Mouse (Mus musculus): ENCODE measurements around the gene Syt16. TPM values are rescaled to one million over a fixed set of nuclear protein-coding genes. Genes with fewer than 3 reads are reported as not detected.

Syt16 gene
- polyA plus RNA-seq, 1 experiment from 2014 or later = 9.6 TPM

DNA sequence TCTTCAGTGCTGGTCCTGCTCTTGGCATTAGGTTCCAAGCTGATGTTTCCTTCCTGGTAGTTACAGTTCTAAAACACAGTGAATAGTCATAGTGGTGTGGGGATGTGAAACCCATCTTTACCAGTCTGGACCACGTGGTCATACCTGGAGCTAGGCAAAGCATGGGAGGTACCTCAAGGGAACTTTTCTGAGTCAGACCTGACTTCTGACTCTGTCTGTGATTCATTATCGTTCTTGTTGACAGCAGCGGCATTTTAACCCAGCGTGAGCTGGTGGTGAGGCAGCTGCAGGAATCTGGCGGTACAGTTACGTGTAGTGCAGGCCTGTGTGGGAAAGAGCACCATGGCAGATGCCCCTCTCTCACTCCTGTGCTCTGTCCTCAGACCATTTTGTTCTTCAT, 22.9 kb upstream of the Syt16 start:
- no peak overlapping the region for H3K9ac ChIP-seq
- no peak for ATAC-seq (ENCODE audit: insufficient number of reproducible peaks, insufficient read depth, low FRiP score, low TSS enrichment)
- H3K36me3 ChIP-seq = peaks cover 78% of the 10 kb centered on the region
- no peak overlapping the region for H3K4me2 ChIP-seq (replicated peaks)
- H3K27me3 ChIP-seq = no peaks in the 10 kb centered on the region
- no peaks in the 10 kb centered on the region for H3K4me1 ChIP-seq
- H3K9me3 ChIP-seq = peaks cover 5% of the 10 kb centered on the region; the same call in 1 of the 2 replicates
- H3K4me3 ChIP-seq = no peak overlapping the region
- H3K27ac ChIP-seq = no peak overlapping the region
- WGBS = 85% methylated on average over 6 of the region's 6 CpGs

DNA sequence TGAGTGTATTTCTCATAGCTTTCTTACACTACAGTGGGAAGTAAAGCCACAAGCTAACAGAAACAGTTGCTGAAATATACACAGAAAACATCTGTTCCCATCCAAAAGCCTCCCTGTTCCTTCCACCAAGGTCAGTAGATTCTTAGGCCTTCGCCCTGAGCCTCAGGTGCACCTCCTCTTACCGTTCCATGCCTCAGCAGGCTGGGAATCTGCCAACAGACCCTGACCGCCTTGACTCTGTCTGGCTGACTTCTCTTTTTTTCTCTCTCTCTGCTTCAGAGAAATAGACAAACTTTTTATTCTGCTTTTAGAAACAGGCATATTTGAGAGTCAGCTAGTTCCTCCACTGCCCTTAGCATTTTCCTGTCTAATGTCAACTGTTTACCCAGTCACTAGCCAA, 19.3 kb upstream of the Syt16 start:
- H3K27ac ChIP-seq = no peak overlapping the region
- no peak for ATAC-seq (ENCODE audit: insufficient number of reproducible peaks, insufficient read depth, low FRiP score, low TSS enrichment)
- no peak overlapping the region for H3K4me2 ChIP-seq (replicated peaks)
- H3K36me3 ChIP-seq = peaks cover 69% of the 10 kb centered on the region
- no peak overlapping the region for H3K4me3 ChIP-seq
- H3K9me3 ChIP-seq = no peaks in the 10 kb centered on the region
- WGBS = 94% methylated on average over 3 of the region's 3 CpGs
- no peak overlapping the region for H3K9ac ChIP-seq
- H3K27me3 ChIP-seq = no peaks in the 10 kb centered on the region
- H3K4me1 ChIP-seq = no peaks in the 10 kb centered on the region

DNA sequence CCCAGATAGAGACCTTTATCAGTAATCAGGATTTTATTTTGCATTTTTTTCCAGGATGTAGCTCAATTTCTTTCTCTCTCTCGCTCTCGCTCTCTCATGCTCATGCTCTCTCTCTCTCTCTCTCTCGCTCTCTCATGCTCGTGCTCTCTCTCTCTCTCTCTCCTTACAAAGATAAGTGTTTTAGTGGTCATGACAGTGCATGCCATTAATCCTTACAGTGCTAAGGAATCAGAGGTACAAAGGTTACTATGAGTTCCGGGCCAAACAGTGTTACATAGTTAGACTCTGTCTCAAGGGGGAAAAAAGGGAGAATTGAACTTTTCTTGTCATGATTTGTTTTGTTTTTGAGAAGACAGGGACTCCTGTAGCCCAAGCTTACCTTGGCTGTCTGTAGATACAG, 17.8 kb upstream of the Syt16 start:
- no peak overlapping the region for H3K4me3 ChIP-seq
- H3K27me3 ChIP-seq = no peaks in the 10 kb centered on the region
- H3K4me2 ChIP-seq (replicated peaks) = no peak overlapping the region
- no peak overlapping the region for H3K9ac ChIP-seq
- 88% methylated on average over 5 of the region's 5 CpGs for WGBS
- H3K36me3 ChIP-seq = peaks cover 63% of the 10 kb centered on the region
- H3K9me3 ChIP-seq = no peaks in the 10 kb centered on the region
- no peaks in the 10 kb centered on the region for H3K4me1 ChIP-seq
- H3K27ac ChIP-seq = no peak overlapping the region
- ATAC-seq (ENCODE audit: insufficient number of reproducible peaks, insufficient read depth, low FRiP score, low TSS enrichment) = no peak

DNA sequence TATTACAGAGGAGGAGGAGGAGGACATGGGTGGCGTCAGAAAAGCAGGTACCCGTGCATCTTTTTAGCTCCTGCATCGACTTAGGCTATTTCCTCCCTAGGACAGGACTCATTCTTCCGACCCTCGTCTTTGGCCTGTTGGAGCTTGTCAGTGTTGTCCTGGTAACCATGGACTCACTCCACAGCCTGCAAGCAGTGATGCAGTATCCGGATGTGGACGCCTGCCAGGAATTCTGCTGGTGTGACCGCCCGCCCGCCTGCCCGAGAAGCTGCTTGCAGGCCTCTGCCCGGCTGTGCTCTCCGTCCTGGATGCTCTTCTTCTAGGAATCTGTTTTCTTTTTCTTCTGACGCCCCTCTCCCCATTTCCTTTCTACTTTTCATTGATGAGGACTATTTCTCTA, 14.9 kb upstream of the Syt16 start:
- WGBS = 81% methylated on average over 14 of the region's 14 CpGs
- no peak overlapping the region for H3K4me2 ChIP-seq (replicated peaks)
- no peaks in the 10 kb centered on the region for H3K9me3 ChIP-seq
- H3K4me1 ChIP-seq = no peaks in the 10 kb centered on the region
- no peak overlapping the region for H3K9ac ChIP-seq
- no peaks in the 10 kb centered on the region for H3K27me3 ChIP-seq
- no peak overlapping the region for H3K4me3 ChIP-seq
- ATAC-seq (ENCODE audit: insufficient number of reproducible peaks, insufficient read depth, low FRiP score, low TSS enrichment) = no peak
- no peak overlapping the region for H3K27ac ChIP-seq
- H3K36me3 ChIP-seq = peaks cover 55% of the 10 kb centered on the region

DNA sequence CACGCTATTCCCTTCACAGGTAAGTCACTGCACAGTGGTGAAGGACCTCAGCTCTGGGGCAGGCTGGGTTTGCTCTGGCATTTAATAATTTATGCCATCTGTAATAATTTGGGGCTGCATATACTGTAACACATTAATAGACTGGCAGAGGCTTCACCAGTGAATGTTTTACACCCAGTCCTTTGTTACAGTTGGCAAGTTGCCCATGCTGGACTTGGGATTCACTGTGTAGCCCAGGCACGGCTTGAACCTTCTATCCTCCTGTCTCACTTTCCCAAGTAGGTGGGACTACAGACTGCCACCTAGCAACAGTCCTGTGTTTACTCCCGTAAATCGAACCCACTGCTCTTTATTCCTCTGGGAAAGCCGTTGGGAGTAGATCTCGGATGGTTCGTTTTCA, 11.2 kb upstream of the Syt16 start:
- Histone ChIP-seq H3K27me3 (no peaks in the 10 kb centered on the region), H3K4me2 (replicated peaks) (no peak overlapping the region), H3K36me3 (peaks cover 24% of the 10 kb centered on the region), H3K9ac (no peak overlapping the region), H3K4me1 (no peaks in the 10 kb centered on the region), H3K27ac (no peak overlapping the region), H3K9me3 (no peaks in the 10 kb centered on the region), H3K4me3 (no peak overlapping the region)
- ATAC-seq (ENCODE audit: insufficient number of reproducible peaks, insufficient read depth, low FRiP score, low TSS enrichment) = no peak
- 84% methylated on average over 7 of the region's 7 CpGs for WGBS

DNA sequence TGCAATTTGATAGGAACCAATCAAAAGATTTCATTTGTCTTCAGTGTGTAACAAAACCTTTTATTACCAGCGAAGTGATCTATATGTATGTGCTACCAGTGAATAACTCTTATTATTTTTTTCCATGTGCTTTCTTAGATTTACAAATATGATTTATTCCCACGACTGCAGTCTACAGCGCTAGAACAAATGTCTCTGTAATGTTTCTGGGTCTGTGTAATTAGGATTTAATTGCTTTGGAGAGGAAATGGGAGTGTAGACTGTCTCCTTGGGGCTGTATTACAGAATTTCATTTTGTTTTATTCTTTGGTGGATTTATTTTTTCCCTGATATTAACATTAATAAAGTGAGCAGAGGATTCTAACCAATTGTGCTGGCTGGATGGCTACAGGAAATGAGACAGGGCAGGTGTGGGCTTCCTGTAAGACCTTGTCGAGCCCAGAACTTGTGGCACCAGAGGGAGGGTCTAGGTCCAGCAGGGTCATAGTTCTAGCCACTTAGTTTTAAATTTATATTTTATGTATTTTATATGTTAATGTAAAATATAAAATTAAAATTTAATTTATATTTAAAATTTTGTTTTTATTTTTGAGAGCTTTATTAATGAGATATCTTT, 9.0 kb upstream of the Syt16 start:
- no peaks in the 10 kb centered on the region for H3K27me3 ChIP-seq
- H3K9ac ChIP-seq = no peak overlapping the region
- no peak overlapping the region for H3K4me2 ChIP-seq (replicated peaks)
- ATAC-seq (ENCODE audit: insufficient number of reproducible peaks, insufficient read depth, low FRiP score, low TSS enrichment) = no peak
- H3K4me1 ChIP-seq = no peaks in the 10 kb centered on the region
- H3K36me3 ChIP-seq = peaks cover 14% of the 10 kb centered on the region
- WGBS = 82% methylated on average over 4 of the region's 4 CpGs
- H3K9me3 ChIP-seq = no peaks in the 10 kb centered on the region
- H3K4me3 ChIP-seq = no peak overlapping the region
- no peak overlapping the region for H3K27ac ChIP-seq

DNA sequence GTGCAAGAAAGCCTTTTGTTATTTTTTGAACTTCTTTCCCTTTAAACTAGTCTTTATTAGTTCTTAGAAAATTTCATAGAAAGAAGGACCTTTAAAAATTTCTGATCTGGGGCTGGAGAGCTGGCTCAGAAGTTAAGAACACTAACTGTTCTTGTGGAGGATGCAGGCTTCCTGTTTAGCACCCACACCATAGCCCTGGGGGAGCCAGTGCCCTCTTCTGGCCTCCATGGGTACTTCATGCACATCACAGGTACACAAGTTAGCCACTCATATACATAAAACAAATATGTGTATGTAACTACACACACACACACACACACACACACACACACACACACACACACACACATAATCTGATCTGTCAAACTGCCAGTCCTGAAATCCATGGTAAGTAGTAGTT, 7.9 kb upstream of the Syt16 start:
- H3K9me3 ChIP-seq = no peaks in the 10 kb centered on the region
- H3K9ac ChIP-seq = no peak overlapping the region
- H3K27ac ChIP-seq = no peak overlapping the region
- H3K36me3 ChIP-seq = peaks cover 9% of the 10 kb centered on the region
- no peak overlapping the region for H3K4me2 ChIP-seq (replicated peaks)
- no peak overlapping the region for H3K4me3 ChIP-seq
- no peaks in the 10 kb centered on the region for H3K27me3 ChIP-seq
- ATAC-seq (ENCODE audit: insufficient number of reproducible peaks, insufficient read depth, low FRiP score, low TSS enrichment) = no peak
- no peaks in the 10 kb centered on the region for H3K4me1 ChIP-seq

DNA sequence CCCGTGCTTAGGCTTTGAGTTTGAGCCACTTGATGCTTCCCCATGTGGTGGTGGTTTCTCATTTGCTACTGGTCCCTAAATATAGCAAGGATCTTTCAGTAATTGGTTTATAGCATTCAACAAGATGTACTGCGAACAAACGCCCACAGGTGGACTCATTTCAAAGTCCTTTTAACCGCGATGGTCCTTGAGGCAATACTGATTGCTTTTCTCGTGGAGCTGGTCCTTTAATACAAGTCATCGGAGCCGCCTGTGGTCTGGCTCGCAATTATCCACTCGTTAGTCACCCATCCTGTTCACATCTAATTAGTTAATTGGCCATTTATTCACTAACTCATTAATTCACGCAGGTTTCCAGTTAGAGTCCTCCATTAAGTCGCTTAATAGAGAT, 560 bp upstream of the Syt16 start:
- Histone ChIP-seq H3K27me3 (peaks cover 29% of the 10 kb centered on the region), H3K27ac (no peak overlapping the region), H3K4me3 (0 out of 2 replicates have a peak overlapping the region, but pooled peaks have one; percentile 58), H3K4me1 (peaks cover 5% of the 10 kb centered on the region; the same call in 1 of the 2 replicates), H3K9ac (0 out of 2 replicates have a peak overlapping the region, but pooled peaks have one; percentile 63), H3K36me3 (no peaks in the 10 kb centered on the region), H3K4me2 (replicated peaks) (peak overlapping the region; percentile 90), H3K9me3 (no peaks in the 10 kb centered on the region)
- WGBS = 49% methylated on average over 12 of the region's 12 CpGs
- ATAC-seq (ENCODE audit: insufficient number of reproducible peaks, insufficient read depth, low FRiP score, low TSS enrichment) = no peak

DNA sequence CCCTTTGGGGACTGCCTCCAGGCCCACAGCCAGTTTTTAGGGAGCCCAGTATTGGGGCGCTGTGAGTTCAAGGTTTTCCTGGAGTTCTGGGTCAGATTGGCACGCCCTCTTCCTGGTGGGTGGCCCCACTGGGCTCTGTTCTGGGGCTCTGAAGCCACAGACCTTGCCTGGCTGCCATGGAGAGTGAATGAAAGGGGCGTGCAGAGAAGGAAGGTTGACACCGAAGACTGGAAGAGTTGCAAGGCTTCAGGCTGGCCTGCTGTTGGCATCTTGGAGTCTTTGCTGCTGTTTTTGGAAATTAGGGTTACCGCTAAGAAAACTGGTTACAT, 631 bp downstream of the Syt16 start:
- 33% methylated on average over 5 of the region's 5 CpGs for WGBS
- Histone ChIP-seq H3K4me3 (peak overlapping the region; percentile 58), H3K27ac (no peak overlapping the region), H3K9me3 (no peaks in the 10 kb centered on the region), H3K4me2 (replicated peaks) (peak overlapping the region; percentile 90), H3K4me1 (peaks cover 5% of the 10 kb centered on the region; the same call in 1 of the 2 replicates), H3K36me3 (no peaks in the 10 kb centered on the region), H3K27me3 (peaks cover 29% of the 10 kb centered on the region), H3K9ac (peak overlapping the region; percentile 63)
- no peak for ATAC-seq (ENCODE audit: insufficient number of reproducible peaks, insufficient read depth, low FRiP score, low TSS enrichment)

DNA sequence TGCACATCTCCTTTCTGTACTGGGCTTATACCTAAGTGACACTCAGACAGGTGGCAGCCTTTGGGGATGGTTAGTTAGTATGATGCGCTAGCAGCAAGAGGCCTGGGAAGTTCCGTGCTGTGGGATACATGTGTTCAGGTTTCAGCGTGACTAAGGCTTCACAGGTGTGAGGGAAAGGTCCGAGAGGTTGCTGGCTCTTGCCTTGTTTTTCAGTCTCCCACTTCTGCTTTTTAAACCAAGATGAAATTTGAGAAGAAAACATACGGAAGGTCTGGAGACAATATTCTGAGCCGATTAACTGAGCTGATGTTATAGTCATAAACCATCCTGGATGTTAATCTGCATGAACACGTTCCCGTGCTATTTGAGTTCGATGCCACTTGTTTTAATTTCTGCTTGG, 5.0 kb downstream of the Syt16 start:
- ATAC-seq (ENCODE audit: insufficient number of reproducible peaks, insufficient read depth, low FRiP score, low TSS enrichment) = no peak
- Histone ChIP-seq H3K4me1 (peaks cover 5% of the 10 kb centered on the region; the same call in 1 of the 2 replicates), H3K36me3 (no peaks in the 10 kb centered on the region)

DNA sequence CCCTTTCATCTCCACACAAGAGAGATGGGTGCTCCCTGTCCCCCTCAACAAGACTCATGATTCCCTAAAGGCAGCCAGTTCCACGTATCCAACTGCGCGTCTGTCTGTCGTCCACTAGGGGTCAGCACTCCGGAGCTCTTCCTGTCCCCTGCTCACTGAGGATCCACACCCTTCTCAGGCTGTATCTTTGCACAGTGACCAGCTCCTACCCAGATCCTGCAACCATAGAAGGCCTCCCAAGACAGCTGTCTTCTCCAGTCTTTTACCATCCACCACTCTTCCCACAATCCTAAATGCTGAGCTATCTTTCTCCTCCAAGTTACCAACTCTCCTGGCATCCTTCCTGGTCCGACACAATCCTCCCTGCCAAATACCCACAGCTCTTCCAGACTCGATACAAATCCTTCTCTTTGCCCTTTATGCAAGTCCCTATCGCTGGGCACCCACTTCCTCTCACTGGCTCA, 12.0 kb downstream of the Syt16 start:
- Histone ChIP-seq H3K36me3 (no peaks in the 10 kb centered on the region), H3K4me3 (no peak overlapping the region), H3K4me1 (no peaks in the 10 kb centered on the region; the same call in 1 of the 2 replicates), H3K27ac (no peak overlapping the region), H3K27me3 (no peaks in the 10 kb centered on the region), H3K9me3 (no peaks in the 10 kb centered on the region), H3K4me2 (replicated peaks) (no peak overlapping the region), H3K9ac (no peak overlapping the region)
- WGBS = 28% methylated on average over 8 of the region's 8 CpGs
- no peak for ATAC-seq (ENCODE audit: insufficient number of reproducible peaks, insufficient read depth, low FRiP score, low TSS enrichment)

More for the DNA sequence above, 5.0 kb downstream of the Syt16 start:
- no peak overlapping the region for H3K4me2 ChIP-seq (replicated peaks)
- 69% methylated on average over 9 of the region's 9 CpGs for WGBS
- no peak overlapping the region for H3K4me3 ChIP-seq
- H3K27ac ChIP-seq = no peak overlapping the region
- peaks cover 18% of the 10 kb centered on the region for H3K27me3 ChIP-seq
- H3K9me3 ChIP-seq = no peaks in the 10 kb centered on the region
- H3K9ac ChIP-seq = no peak overlapping the region

DNA sequence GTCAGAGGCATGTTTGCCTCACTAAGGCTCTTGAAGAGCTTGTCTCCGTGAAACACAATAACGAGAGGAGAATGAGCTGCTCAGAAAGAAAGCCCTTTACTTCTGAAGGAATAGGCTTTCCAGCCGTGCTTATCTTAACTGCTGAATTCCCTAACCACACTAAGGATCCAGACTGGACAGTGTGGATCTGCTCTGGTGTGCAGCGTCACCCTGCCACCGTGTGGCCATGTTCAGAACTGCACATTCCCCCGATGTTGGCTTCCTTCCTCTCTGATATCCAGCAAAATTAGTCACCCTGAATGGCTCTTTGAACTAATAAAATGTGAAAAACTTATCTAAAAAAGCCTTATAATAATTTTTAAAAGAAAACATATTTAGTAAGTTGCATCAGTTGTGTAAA, 16.3 kb downstream of the Syt16 start:
- H3K9ac ChIP-seq = no peak overlapping the region
- no peaks in the 10 kb centered on the region for H3K9me3 ChIP-seq
- no peaks in the 10 kb centered on the region for H3K27me3 ChIP-seq
- no peak overlapping the region for H3K27ac ChIP-seq
- peak overlapping the region; percentile 16 for H3K4me2 ChIP-seq (replicated peaks)
- ATAC-seq (ENCODE audit: insufficient number of reproducible peaks, insufficient read depth, low FRiP score, low TSS enrichment) = 0 out of 2 replicates have a peak, but pooled peaks have one; percentile 58
- H3K4me3 ChIP-seq = no peak overlapping the region
- H3K36me3 ChIP-seq = no peaks in the 10 kb centered on the region
- no peaks in the 10 kb centered on the region; the same call in 1 of the 2 replicates for H3K4me1 ChIP-seq
- WGBS = 2% methylated on average over 6 of the region's 6 CpGs

All from embryonic facial prominence, embryonic 12.5 days (tissue).